Mouse (Mus musculus) spleen, adult 2 months (tissue): ENCODE results near the gene Olfr1282.
"Not testable (repeated sequence)": the region's sequence is repeated elsewhere in the genome, so short reads cannot be mapped to it uniquely, and the experiment has no call there.

ENCODE experiments used
- CTCF ChIP-seq: fragments of 200-500 bp; IDR thresholded peaks from 2 replicates; pipeline ENCODE4 v1.5.1; 2011; ENCODE audit warnings: mild to moderate bottlenecking, inconsistent platforms; ENCODE audit not compliant: insufficient read depth, insufficient read length, insufficient replicate concordance; ENCODE audit errors: extremely low read depth
- POLR2A ChIP-seq: fragments of 200-500 bp; IDR thresholded peaks from 2 replicates; pipeline ENCODE4 v1.6.1; 2011; ENCODE audit warnings: low read depth, low read length, inconsistent platforms

GRCm38 (mm10) chr2:111333721-111334120, 2.2 kb downstream of the Olfr1282 start:
- TF ChIP-seq CTCF, POLR2A: not testable (repeated sequence)
